Mouse (Mus musculus) olfactory bulb, adult 2 months (tissue): ENCODE results near the gene Abr.

Experiments used
- CTCF ChIP-seq: fragments of 200-500 bp; IDR thresholded peaks from 2 replicates; pipeline ENCODE4 v1.5.1; 2012; ENCODE audit warnings: low read depth, mild to moderate bottlenecking, low read length, moderate library complexity; ENCODE audit not compliant: insufficient read depth
- POLR2A ChIP-seq: fragments of 200-500 bp; IDR thresholded peaks from 2 replicates; pipeline ENCODE4 v1.6.1; 2012; ENCODE audit warnings: mild to moderate bottlenecking, low read depth, low read length, moderate library complexity; ENCODE audit not compliant: insufficient read depth

DNA sequence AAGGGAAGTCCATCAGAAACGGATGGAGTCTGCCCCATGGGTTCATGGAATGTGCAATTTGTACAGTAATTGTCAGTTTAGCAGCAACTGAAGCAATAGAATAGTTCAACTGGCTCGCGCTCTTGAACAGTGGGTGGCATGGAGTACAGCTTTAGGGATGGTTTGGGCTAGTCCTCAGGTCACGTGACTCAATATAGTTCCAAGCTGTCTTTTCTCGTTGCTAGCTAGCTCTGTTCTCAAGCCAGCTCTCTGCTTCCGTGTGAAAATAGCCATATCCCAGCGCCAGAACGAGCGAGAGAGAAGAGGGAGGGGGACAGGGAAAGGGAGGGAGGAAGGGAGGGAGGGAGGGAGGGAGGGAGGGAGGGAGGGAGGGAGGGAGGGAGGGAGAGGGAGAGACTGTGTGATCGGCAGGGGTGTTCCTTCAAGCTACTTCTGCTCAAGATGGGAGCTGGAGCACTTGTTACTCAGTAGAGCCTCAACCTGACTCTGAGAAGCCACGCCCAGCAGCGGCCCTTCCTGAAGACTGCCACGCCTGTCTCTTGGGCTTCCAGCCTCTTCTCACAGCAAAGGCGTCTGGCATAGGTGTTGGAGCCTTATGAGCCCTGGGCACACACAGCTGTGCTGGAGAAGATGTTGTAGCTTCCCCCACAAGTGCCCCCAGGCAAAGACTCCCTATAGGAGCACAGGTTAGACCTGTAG lies 28.9 kb upstream of the Abr start:
- no peak for TF ChIP-seq CTCF
- TF ChIP-seq POLR2A, result no peak
